Mouse (Mus musculus) monocyte, adult 59 days (primary cell): ENCODE results near the gene Pidd1. TPM values are rescaled to one million over a fixed set of nuclear protein-coding genes. Genes with fewer than 3 reads are reported as not detected.

Experiments used
- total RNA-seq, 2 experiments: library from RNA; stranded (reverse); gene quantifications; one replicate each; pipeline ENCODE4 v1.2.4; 2023

Gene Pidd1
- 1 to 10 TPM; 2.6 to 3.8 TPM for total RNA-seq

GRCm38 (mm10) chr7:141443828-141444237, at the start of gene Pidd1:
TSS of gene Pidd1 (minus strand) at chr7:141444025.

GRCm38 (mm10) chr7:141475011-141475804, 31.4 kb upstream of the Pidd1 start, which contains the start of the genes Polr2l and Tspan4:
TSS of gene Polr2l (minus strand) at chr7:141475132.
TSS of gene Tspan4 (plus strand) at chr7:141475240.

GRCm38 (mm10) chr7:141467230-141468030, 23.6 kb upstream of the Pidd1 start, which contains the start of gene Cd151:
TSS of gene Cd151 (plus strand) at chr7:141467392.

GRCm38 (mm10) chr7:141460391-141461113, 16.7 kb upstream of the Pidd1 start, which contains the start of gene Cracr2b:
TSS of gene Cracr2b (plus strand) at chr7:141461094.

GRCm38 (mm10) chr7:141454967-141455551, 11.2 kb upstream of the Pidd1 start, which contains the start of gene Pnpla2:
TSS of gene Pnpla2 (plus strand) at chr7:141455198.

GRCm38 (mm10) chr7:141447110-141447991, 3.5 kb upstream of the Pidd1 start, which contains the start of gene Rplp2:
TSS of gene Rplp2 (plus strand) at chr7:141447370.

GRCm38 (mm10) chr7:141437178-141438120, 6.4 kb downstream of the Pidd1 start, which contains the start of gene Slc25a22:
TSS of gene Slc25a22 (minus strand) at chr7:141437892.

GRCm38 (mm10) chr7:141429310-141429709, 14.5 kb downstream of the Pidd1 start, which contains the start of gene Cend1:
TSS of gene Cend1 (minus strand) at chr7:141429491.

GRCm38 (mm10) chr7:141413809-141414584, 29.8 kb downstream of the Pidd1 start, which contains the start of gene Gatd1:
TSS of gene Gatd1 (minus strand) at chr7:141414136.

GRCm38 (mm10) chr7:141391625-141392551, 51.9 kb downstream of the Pidd1 start, which contains the start of gene Taldo1:
TSS of gene Taldo1 (plus strand) at chr7:141392199.

Other genes with a start within 250 kb of the Pidd1 start
- gene Lrrc56, start 249.9 kb downstream of the Pidd1 start, total RNA-seq, result 1 to 10 TPM; 5.6 to 6.2 TPM
- not detected for gene Lmntd2, start 229.9 kb downstream of the Pidd1 start, total RNA-seq
- 1 to 10 TPM; 1.8 to 2.8 TPM for gene Rassf7, start 228.2 kb downstream of the Pidd1 start, total RNA-seq
- gene Phrf1, start 215.2 kb downstream of the Pidd1 start, total RNA-seq, result 100 to 1,000 TPM; 109 to 116 TPM
- 100 to 1,000 TPM; 105 to 145 TPM for gene Irf7, start 177.5 kb downstream of the Pidd1 start, total RNA-seq
- gene Cdhr5, start 167.2 kb downstream of the Pidd1 start, total RNA-seq, result not detected
- not detected for gene Sct, start 164.9 kb downstream of the Pidd1 start, total RNA-seq
- not detected for gene Drd4, start 152.0 kb downstream of the Pidd1 start, total RNA-seq
- gene Deaf1, start 116.3 kb downstream of the Pidd1 start, total RNA-seq, result 10 to 100 TPM; 30.2 to 30.5 TPM
- gene Tmem80, start 116.3 kb downstream of the Pidd1 start, total RNA-seq, result 1 to 10 TPM; 5.4 to 7.1 TPM
- gene Eps8l2, start 105.1 kb downstream of the Pidd1 start, total RNA-seq, result not detected
- 100 to 1,000 TPM; 469 to 488 TPM for gene Taldo1, start 51.8 kb downstream of the Pidd1 start, total RNA-seq
- 10 to 100 TPM; 28.9 to 32.7 TPM for gene Gatd1, start 29.9 kb downstream of the Pidd1 start, total RNA-seq
- gene Cend1, start 14.5 kb downstream of the Pidd1 start, total RNA-seq, result not detected
- gene Slc25a22, start 6.1 kb downstream of the Pidd1 start, total RNA-seq, result 10 to 100 TPM; 34.3 to 35.9 TPM
- 1,000 to 10,000 TPM; 1,146 to 1,432 TPM for gene Rplp2, start 3.3 kb upstream of the Pidd1 start, total RNA-seq
- gene Pnpla2, start 11.2 kb upstream of the Pidd1 start, total RNA-seq, result 100 to 1,000 TPM; 126 to 136 TPM
- gene Cracr2b, start 17.1 kb upstream of the Pidd1 start, total RNA-seq, result 10 to 100 TPM; 15.0 to 17.3 TPM
- gene Cd151, start 23.4 kb upstream of the Pidd1 start, total RNA-seq, result 10 to 100 TPM; 17.8 to 21.7 TPM
- 10 to 100 TPM; 16.3 to 17.3 TPM for gene Polr2l, start 31.1 kb upstream of the Pidd1 start, total RNA-seq
- 10 to 100 TPM; 34.5 to 39.3 TPM for gene Tspan4, start 31.2 kb upstream of the Pidd1 start, total RNA-seq
- 10 to 100 TPM; 31.4 to 38.5 TPM for gene Chid1, start 95.8 kb upstream of the Pidd1 start, total RNA-seq
- 100 to 1,000 TPM; 129 to 148 TPM for gene Ap2a2, start 118.1 kb upstream of the Pidd1 start, total RNA-seq
- gene Muc6, start 211.3 kb upstream of the Pidd1 start, total RNA-seq, result not detected
- gene Muc2, start 246.3 kb upstream of the Pidd1 start, total RNA-seq, result under 1 TPM; 0.63 to 0.70 TPM